Mouse (Mus musculus) stomach, postnatal 0 days (tissue): ENCODE measurements around the gene 6430531B16Rik.

Experiments used
- CTCF ChIP-seq: IDR thresholded peaks from 2 replicates; pipeline ENCODE4 v1.5.1; 2016; ENCODE audit warnings: antibody characterized with exemption, low read depth, mild to moderate bottlenecking, moderate library complexity
- EP300 ChIP-seq: optimal IDR thresholded peaks from 2 replicates; pipeline ENCODE3; 2016; ENCODE audit warnings: antibody characterized with exemption

- TF ChIP-seq CTCF = no peak
- no peak for TF ChIP-seq EP300
Observed at GRCm38 (mm10) chr7:139951991-139952633, 26.4 kb downstream of the 6430531B16Rik start.
